Comparison of ENCODE assay signal across 10 mouse cellular contexts in the genomic region with DNA sequence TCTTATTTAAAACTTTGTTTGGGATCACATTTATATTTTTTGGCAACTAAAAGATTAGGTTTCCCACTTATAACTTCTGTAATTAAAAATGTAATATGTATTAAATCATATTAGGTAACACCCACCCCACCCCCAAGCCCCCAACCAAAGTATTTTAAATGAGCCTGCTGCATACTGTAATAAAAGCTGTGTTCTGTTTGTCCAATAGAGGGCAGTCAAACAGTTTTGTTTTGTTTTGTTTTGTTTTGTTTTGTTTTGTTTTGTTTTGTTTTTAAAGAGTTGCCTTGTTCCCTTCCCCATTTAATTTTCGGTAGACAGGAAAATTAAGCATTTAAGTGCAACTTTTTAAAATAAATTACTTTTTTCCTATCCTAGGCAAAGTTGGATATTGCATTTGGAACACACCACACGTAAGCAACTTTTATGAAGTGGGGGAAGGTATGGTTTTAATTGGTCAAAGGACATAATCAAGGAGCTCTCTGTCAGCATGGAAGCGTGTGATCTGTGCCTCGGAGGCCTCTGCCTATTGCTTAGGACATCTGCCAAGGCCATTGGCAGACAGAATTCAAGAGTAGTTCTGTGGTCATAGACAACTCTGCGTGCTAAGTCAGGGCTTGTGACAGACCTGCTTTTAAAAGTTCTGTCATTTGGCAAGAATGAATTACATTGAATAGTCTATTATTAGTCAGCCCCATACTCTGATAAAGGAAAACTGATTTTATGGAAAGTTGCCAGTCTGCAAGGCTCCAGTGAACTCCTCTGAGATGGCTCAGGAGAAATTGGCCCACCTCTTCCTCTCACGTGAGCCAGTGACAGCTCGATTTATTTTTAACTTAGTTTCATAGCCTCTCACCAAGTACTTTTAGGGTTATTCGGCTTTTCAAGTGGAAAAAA. TPM values are rescaled to one million over a fixed set of nuclear protein-coding genes. Genes with fewer than 3 reads are reported as not detected.
A peak's percentile ranks its signal among the peaks of the same experiment; 100 is the strongest.
DNase-seq lines count a peak whose midpoint lies in the region; ATAC-seq and TF ChIP-seq lines count a peak whose summit lies in the region.
"Had no signal": no experiment of that assay in that cellular context is flagged by ENCODE, and none has a peak within 500 bp of the region (broad histone marks: within the 10 kb centered on the region; RNA-seq: fewer than 3 reads in every experiment).

No protein-coding gene starts in this region.

- 59% methylated on average over 8 of the region's 8 CpGs for whole genome bisulfite sequencing in forebrain, postnatal 0 days
- WGBS in forebrain, embryonic 11.5 days = 89% methylated on average over 8 of the region's 8 CpGs
- WGBS in cerebellum, adult 2 months = 55% methylated on average over 8 of the region's 8 CpGs

- no peak for TF ChIP-seq POLR2A in cerebellum, adult 2 months (IDR thresholded peaks at IDR 0.05; ENCODE audit: borderline replicate concordance, insufficient read depth, low read length)

- no peak overlapping the region for H3K4me2 ChIP-seq in forebrain, postnatal 0 days (ENCODE audit: low read depth)
- no peak overlapping the region for H3K4me2 ChIP-seq in forebrain, embryonic 11.5 days (ENCODE audit: low read depth, low read length, severe bottlenecking)

- DNase-seq in forebrain, postnatal 0 days = no peak
- no peak for DNase-seq in forebrain, embryonic 11.5 days (ENCODE audit: low spot score)
- DNase-seq in lung, postnatal 36 days = peak; percentile 26
- DNase-seq in lung, postnatal 4 days = no peak
- peak; percentile 76 for DNase-seq in heart, postnatal 10 days
- DNase-seq in splenic B cell, adult 2 months (ENCODE audit: low read depth, low spot score) = peak; percentile 65
- DNase-seq in cerebellum, adult 2 months = no peak
- DNase-seq: adrenal gland, adult 8-10 months had no signal

- no peaks in the 10 kb centered on the region for H3K27me3 ChIP-seq in forebrain, postnatal 0 days (ENCODE audit: insufficient read depth, low read length)
- no peaks in the 10 kb centered on the region for H3K27me3 ChIP-seq in forebrain, embryonic 11.5 days (ENCODE audit: control insufficient read depth, insufficient read depth, low read length)
- H3K27me3 ChIP-seq in splenic B cell, adult 2 months (ENCODE audit: control insufficient read depth, insufficient read depth, low read length, poor library complexity, severe bottlenecking) = no peaks in the 10 kb centered on the region; the same call in 1 of the 2 replicates
- H3K27me3 ChIP-seq in cerebellum, adult 2 months (ENCODE audit: control insufficient read depth, insufficient read depth, low read length) = no peaks in the 10 kb centered on the region

- no peak overlapping the region for H3K4me3 ChIP-seq in forebrain, postnatal 0 days (ENCODE audit: low read depth, low read length)
- H3K4me3 ChIP-seq in forebrain, embryonic 11.5 days (ENCODE audit: low read depth, low read length) = no peak overlapping the region
- H3K4me3 ChIP-seq in cerebellum, adult 2 months (replicated peaks; ENCODE audit: insufficient read depth, low read depth, low read length) = no peak overlapping the region

- no peak overlapping the region for H3K9ac ChIP-seq in forebrain, postnatal 0 days
- H3K9ac ChIP-seq in forebrain, embryonic 11.5 days (ENCODE audit: low read length) = no peak overlapping the region
- H3K9ac ChIP-seq: liver, embryonic 14.5 days had no signal

- no peak overlapping the region for H3K27ac ChIP-seq in forebrain, postnatal 0 days (ENCODE audit: low read depth, low read length)
- no peak overlapping the region for H3K27ac ChIP-seq in forebrain, embryonic 11.5 days (ENCODE audit: low read depth, low read length)
- H3K27ac ChIP-seq in cerebellum, adult 2 months (ENCODE audit: insufficient read depth, low read length) = no peak overlapping the region
- H3K27ac ChIP-seq: liver, embryonic 14.5 days had no signal

- no peaks in the 10 kb centered on the region for H3K9me3 ChIP-seq in forebrain, postnatal 0 days (ENCODE audit: low read length)
- H3K9me3 ChIP-seq in forebrain, embryonic 11.5 days (ENCODE audit: control insufficient read depth, low read length) = no peaks in the 10 kb centered on the region

- peaks cover 70% of the 10 kb centered on the region for H3K36me3 ChIP-seq in forebrain, postnatal 0 days (ENCODE audit: insufficient read depth)
- H3K36me3 ChIP-seq in forebrain, embryonic 11.5 days (ENCODE audit: control insufficient read depth, insufficient read depth, low read length) = no peaks in the 10 kb centered on the region; the same call in 1 of the 2 replicates
- H3K36me3 ChIP-seq in splenic B cell, adult 2 months (ENCODE audit: control insufficient read depth, insufficient read depth, low read length, poor library complexity, severe bottlenecking) = no peaks in the 10 kb centered on the region; the same call in none of the 2 replicates

- intact Hi-C loops in heart, postnatal 10 days (cut with DNase I) = loop anchor here (2.0 to 5.0 kb wide), 2 partner anchors 60 to 205 kb away; a partner anchor contains a TSS

- no peaks in the 10 kb centered on the region for H3K4me1 ChIP-seq in forebrain, postnatal 0 days (ENCODE audit: insufficient read depth)
- no peaks in the 10 kb centered on the region for H3K4me1 ChIP-seq in forebrain, embryonic 11.5 days (replicated peaks; ENCODE audit: control insufficient read depth, insufficient read depth, low read length)
- no peaks in the 10 kb centered on the region for H3K4me1 ChIP-seq in cerebellum, adult 2 months (ENCODE audit: control insufficient read depth, insufficient read depth, low read length)

- ATAC-seq in forebrain, postnatal 0 days = no peak
- ATAC-seq in forebrain, embryonic 11.5 days (replicated peaks; ENCODE audit: low FRiP score) = no peak
- no peak for ATAC-seq in inflammation-experienced regulatory T-cells, adult 6 months

- peak; percentile 43 for TF ChIP-seq CTCF in forebrain, postnatal 0 days (IDR thresholded peaks at IDR 0.05; ENCODE audit: low read depth)
- no peak for TF ChIP-seq CTCF in cerebellum, adult 2 months (IDR thresholded peaks at IDR 0.05; ENCODE audit: borderline replicate concordance, insufficient read depth, low read depth, low read length)

RNA-seq across cellular contexts. Expression of a gene that starts 17.9 kb away (rescaled TPM):
- total RNA-seq in forebrain, postnatal 0 days (2014; rRNA removed) = 12.9 and 18.5 TPM in 2 replicates
- polyA plus RNA-seq in forebrain, postnatal 0 days (2015; fragmentation: Nextera tagmentation; extraction: Ambion mirVana) = 41.9 and 45.3 TPM in 2 replicates
- polyA plus RNA-seq in forebrain, embryonic 11.5 days (2014; fragmentation: Nextera tagmentation; extraction: Ambion mirVana) = 95.1 and 96.5 TPM in 2 replicates
- total RNA-seq in heart, postnatal 10 days (2021) = 10 to 100 TPM; 11.3 to 12.0 TPM
- polyA plus RNA-seq in cerebellum, adult 2 months (2012; rRNA removed) = 20.7 and 23.0 TPM in 2 replicates
- 10 to 100 TPM; 18.1 to 25.6 (median 23.3) TPM for polyA plus RNA-seq in inflammation-experienced regulatory T-cells, adult 6 months (2017; shearing (Covaris generic))

RNA-seq across cellular contexts. Expression of a gene that starts 18.0 kb away (rescaled TPM):
- 3.3 and 3.4 TPM in 2 replicates for total RNA-seq in forebrain, postnatal 0 days (2014; rRNA removed)
- 3.3 and 3.7 TPM in 2 replicates for polyA plus RNA-seq in forebrain, postnatal 0 days (2015; fragmentation: Nextera tagmentation; extraction: Ambion mirVana)
- 25.9 and 26.6 TPM in 2 replicates for polyA plus RNA-seq in forebrain, embryonic 11.5 days (2014; fragmentation: Nextera tagmentation; extraction: Ambion mirVana)
- 1 to 10 TPM; 1.5 to 1.6 TPM for total RNA-seq in heart, postnatal 10 days (2021)
- 0.65 and 0.84 TPM in 2 replicates for polyA plus RNA-seq in cerebellum, adult 2 months (2012; rRNA removed)
- polyA plus RNA-seq in inflammation-experienced regulatory T-cells, adult 6 months (2017; shearing (Covaris generic)) = 1 to 10 TPM in 2 of 3 experiments, under 1 TPM in 1; 0.91 to 3.5 (median 1.4) TPM

Comparison
In these comparisons a context has a peak if more than half of its experiments do, and no peak if none do; other contexts are left out.
1. DNase-seq: peak in lung, postnatal 36 days (single experiment), heart, postnatal 10 days (2 of 2) and splenic B cell, adult 2 months (single experiment); none in forebrain, postnatal 0 days (single experiment), forebrain, embryonic 11.5 days (single experiment), lung, postnatal 4 days (0 of 2) and cerebellum, adult 2 months (0 of 2).